Mouse (Mus musculus) telencephalon, adult 2 months (tissue): ENCODE measurements around the gene Rpl36al.
"Not testable (repeated sequence)": the region's sequence is repeated elsewhere in the genome, so short reads cannot be mapped to it uniquely, and the experiment has no call there.

ENCODE experiments used
- DNase-seq: peaks from one replicate; pipeline ENCODE4 v3.0.0-alpha.2; 2011; ENCODE audit warnings: low read depth, low spot score

Rpl36al gene

DNA sequence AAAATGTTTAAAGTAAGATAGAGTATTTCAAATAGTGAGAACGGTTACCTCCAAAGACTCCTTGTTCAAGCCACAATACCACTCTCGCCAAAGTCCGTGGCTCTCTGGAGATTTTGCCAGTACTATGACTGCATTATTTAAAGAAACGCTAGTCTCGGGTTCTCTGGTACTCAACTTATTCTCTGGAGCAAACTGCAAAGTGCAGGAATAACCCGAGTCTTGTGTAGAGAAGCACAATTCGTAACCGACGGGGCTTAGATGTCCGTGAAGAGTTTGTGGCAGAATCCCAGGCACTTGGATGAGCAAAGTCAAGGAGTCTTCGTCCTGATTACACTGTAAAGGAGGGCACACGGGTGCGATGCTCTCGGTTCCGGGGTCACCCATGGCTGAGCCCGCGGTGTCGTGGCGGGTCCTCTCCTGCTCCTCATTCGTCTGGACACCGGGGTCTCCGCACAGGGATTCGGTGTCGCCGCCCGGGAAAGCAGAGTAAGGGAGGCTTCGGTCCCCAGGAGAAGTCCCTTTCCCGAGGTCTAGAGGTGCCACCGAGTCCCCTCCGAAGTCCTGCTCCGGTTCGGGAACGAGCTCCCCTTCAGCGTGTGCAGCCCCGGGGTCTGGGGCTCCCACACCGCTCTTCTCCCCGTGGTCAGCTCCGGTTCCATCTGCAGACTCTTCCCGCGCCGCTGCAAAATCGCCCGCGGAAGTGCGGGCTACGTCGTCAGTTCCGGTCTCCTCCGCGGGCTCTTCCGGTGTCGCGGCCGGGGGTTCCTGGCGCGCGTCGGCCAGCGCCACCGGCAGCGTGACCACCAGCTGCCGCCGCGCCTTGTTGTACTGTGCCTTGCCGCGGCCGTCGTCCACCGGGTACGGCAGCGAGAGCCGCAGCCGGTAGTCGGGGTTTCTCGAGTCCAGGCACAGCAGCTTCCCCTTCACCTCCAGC lies 12.8 kb upstream of the Rpl36al start, which contains the start of gene Gm49383:
Gene Gm49383 (minus strand): TSS at position 661 of the 934 bp plus-strand sequence.
- peak; percentile 56 for DNase-seq

GRCm38 (mm10) chr12:69192637-69193036 lies 8.8 kb upstream of the Rpl36al start:
- no peak for DNase-seq

DNA sequence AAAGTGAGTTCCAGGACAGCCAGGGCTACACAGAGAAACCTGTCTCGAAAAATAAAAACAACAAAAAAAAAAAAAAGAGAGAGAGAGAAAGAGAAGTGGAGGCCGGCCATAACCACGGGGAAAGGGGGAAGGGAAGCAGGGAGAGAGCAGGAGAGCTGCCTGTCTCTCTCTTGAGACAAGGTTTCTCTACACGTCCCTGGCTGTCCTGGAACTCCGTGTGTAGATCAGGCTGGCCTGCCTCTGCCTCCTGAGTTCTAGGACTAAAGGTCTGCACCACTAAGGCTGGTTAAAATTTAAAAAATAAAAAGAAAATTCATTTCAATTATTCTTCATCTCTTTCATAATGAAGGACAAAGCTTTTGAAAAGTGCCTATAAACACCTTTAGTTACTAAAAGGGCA lies 7.5 kb upstream of the Rpl36al start:
- no peak for DNase-seq

DNA sequence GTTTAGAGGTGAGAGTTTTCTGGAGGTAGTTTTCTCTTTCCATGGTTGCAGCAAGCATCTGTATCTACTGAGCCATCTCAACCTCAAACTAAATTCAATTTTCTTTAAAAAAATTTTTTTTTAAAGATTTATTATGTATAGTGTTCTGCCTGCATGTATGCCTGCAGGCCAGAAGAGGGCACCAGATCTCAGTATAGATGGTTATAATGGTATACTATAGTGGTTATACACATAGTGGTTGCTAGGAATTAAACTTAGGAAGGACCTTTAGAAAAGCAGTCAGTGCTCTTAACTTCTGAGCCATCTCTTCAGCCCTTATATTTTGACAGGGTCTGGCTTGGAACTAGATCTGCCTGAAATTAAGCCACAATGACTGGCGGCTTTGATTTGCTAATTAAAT lies 6.6 kb upstream of the Rpl36al start:
- no peak for DNase-seq

DNA sequence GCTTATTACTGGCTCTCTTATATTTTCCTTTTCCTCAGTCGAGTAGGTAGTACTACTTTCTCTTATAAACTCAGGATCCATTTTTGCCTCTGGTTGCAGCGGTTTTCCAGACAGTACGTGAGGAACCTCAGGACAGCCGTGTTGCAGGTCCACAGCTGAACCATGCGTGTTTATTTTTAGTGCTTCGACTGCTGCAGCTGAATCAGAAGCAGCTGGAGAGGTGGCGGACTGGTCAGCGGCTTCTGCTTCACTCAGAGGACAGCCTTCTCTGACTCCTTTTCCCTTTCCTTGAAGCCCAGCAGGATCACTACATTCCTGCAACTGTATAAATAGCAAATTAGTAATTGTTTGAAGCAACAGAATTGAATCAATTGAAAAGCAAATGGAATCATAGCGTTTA lies 6.2 kb upstream of the Rpl36al start:
- DNase-seq: no peak

GRCm38 (mm10) chr12:69186811-69187471 lies 3.1 kb upstream of the Rpl36al start:
- no peak for DNase-seq

DNA sequence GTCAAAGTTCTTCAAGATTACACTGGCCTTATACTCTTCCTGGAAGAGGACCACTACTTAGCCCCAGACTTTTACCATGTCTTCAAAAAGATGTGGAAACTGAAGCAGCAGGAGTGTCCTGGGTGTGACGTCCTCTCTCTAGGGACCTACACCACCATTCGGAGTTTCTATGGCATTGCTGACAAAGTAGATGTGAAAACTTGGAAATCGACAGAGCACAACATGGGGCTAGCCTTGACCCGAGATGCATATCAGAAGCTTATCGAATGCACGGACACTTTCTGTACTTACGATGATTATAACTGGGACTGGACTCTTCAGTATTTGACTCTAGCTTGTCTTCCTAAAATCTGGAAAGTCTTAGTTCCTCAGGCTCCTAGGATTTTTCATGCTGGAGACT lies 1.5 kb upstream of the Rpl36al start:
- DNase-seq: no peak

DNA sequence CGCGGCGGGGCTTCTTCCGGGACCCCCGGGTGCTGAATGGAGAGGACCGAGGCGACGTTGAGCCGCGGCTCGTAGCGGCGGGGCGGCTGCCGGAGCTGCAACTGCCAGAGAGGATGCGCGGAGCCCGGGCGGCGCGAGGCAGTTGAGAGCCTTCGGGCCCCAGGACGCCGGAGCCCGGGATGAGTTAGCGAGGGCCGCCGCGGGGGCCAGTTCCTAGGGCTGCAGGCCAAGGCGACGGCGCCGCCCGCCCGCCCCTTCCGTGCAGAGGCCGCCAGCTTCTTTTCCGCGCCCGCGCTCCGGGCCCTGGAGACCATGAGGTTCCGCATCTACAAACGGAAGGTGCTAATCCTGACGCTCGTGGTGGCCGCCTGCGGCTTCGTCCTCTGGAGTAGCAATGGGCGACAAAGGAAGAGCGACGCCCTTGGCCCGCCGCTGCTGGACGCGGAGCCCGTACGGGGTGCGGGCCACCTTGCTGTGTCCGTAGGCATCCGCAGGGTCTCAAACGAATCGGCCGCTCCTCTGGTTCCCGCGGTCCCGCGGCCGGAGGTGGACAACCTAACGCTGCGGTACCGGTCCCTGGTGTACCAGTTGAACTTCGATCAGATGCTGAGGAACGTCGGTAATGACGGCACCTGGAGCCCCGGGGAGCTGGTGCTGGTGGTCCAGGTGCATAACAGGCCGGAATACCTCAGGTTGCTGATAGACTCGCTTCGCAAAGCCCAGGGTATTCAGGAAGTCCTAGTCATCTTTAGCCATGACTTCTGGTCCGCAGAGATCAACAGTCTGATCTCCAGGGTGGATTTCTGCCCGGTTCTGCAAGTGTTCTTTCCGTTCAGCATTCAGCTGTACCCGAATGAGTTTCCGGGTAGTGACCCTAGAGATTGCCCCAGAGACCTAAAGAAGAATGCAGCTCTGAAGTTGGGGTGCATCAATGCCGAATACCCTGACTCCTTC lies 736 bp upstream of the Rpl36al start:
- no peak for DNase-seq

DNA sequence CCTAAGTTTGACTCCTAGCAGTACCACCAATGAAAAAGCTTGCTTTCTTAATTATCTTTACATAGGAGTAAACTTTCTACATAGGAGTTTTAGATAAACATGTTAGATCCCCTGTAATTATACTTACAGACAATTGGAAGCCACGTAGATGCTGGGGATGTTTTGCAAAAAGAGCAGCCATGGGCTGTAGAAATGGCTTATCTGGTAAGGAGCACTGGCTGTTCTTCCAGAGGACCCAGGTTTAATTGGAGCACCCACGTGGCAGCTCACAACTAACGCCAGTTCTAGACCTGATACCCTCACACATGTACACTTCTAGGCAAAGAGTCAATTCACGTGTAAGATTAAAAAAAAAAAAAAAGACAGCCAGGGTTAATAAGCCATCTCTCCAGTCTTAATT lies 2.1 kb downstream of the Rpl36al start:
- DNase-seq: no peak

GRCm38 (mm10) chr12:69179371-69179770 lies 4.5 kb downstream of the Rpl36al start:
- no peak for DNase-seq

GRCm38 (mm10) chr12:69177526-69177925 lies 6.4 kb downstream of the Rpl36al start:
- no peak for DNase-seq

- DNase-seq: no peak
These were observed 7.9 kb downstream of the Rpl36al start for GRCm38 (mm10) chr12:69175975-69176374.

GRCm38 (mm10) chr12:69171307-69171706 lies 12.6 kb downstream of the Rpl36al start:
- DNase-seq: no peak

GRCm38 (mm10) chr12:69168461-69169106 lies 15.3 kb downstream of the Rpl36al start, which contains the start of gene Lrr1:
TSS of gene Lrr1 (plus strand) at chr12:69168814.
- peak; percentile 63 for DNase-seq

GRCm38 (mm10) chr12:69167656-69168460 lies 16.0 kb downstream of the Rpl36al start:
- no peak for DNase-seq

DNA sequence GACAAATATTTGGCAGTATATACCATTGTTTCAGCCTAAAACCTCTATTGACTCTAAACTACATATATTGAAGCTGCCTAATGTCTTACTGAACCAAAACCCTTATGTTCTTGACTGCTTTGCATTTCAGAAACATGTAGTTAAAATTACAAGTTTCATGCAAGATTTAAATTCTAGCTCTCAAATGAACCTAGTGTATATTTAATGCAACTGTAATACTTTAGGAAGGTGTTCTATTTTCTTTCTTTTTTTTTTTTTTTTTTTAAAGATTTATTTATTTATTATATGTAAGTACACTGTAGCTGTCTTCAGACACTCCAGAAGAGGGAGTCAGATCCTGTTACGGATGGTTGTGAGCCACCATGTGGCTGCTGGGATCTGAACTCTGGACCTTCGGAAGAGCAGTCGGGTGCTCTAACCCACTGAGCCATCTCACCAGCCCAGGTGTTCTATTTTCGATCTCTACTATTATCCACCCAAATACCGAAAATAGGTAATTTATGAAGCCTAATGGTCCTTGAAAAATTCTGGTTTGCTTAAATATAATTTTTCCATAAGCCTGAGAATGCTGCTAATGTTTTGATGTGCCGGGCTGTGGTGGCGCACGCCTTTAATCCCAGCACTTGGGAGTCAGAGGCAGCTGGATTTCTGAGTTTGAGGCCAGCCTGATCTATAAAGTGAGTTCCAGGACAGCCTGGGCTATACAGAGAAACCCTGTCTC lies 16.9 kb downstream of the Rpl36al start:
- DNase-seq: not testable (repeated sequence)

DNA sequence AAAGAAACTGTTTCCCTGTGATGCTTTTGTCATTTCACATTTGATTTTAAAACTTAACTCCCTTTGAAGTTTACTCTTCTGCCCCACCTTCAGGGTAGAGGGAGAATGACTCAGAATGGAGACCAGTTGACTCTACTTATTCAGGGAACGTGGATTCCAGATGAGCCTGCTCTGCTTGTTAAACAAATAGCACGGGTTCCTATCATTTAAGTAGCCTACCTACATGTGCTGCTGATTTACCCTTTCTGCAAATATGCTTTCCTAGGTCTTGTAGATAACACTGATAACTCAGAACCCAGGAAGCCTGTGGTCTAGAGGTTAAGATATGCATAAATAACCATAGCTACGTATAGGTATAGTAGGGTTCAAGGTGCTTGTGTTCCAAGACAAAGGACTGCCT lies 19.0 kb downstream of the Rpl36al start:
- DNase-seq: no peak

DNA sequence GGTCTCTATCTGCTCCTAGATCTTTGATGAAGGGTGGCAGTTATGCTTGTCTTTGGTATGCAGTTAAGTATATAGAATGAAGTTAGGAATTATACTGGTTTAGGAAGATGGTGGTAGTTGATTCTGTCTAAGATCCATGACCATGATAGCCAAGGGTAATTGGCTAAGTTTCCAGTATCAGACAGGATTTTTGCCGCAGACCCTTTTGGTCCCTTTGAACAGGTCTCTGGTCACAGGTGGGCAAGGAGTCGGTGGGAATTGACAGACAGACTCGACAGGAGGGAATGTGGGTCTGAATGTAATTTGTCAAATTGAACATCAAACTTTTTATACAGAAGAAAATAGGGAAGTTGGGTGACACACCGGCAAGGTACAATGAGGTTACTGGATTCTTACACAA lies 20.3 kb downstream of the Rpl36al start:
- not testable (repeated sequence) for DNase-seq

- DNase-seq: not testable (repeated sequence)
These were observed 23.2 kb downstream of the Rpl36al start for GRCm38 (mm10) chr12:69160677-69161076.

GRCm38 (mm10) chr12:69159578-69159940 lies 24.3 kb downstream of the Rpl36al start:
- DNase-seq: peak; percentile 55
